Mouse (Mus musculus) urinary bladder, adult 18-20 months (tissue): ENCODE measurements at regions not wholly inside any gene's neighbourhood (a gene's known extent, or its start where the extent isn't known, plus 50 kb on each side); places are given as distances from the start of the nearest gene placed in this dataset.

ENCODE experiments used
- DNase-seq, 2 experiments: peaks; one replicate each; pipeline ENCODE4 v3.0.0; 2022; ENCODE audit warnings: low spot score in 2 of 2, mixed read lengths in 2 of 2

DNA sequence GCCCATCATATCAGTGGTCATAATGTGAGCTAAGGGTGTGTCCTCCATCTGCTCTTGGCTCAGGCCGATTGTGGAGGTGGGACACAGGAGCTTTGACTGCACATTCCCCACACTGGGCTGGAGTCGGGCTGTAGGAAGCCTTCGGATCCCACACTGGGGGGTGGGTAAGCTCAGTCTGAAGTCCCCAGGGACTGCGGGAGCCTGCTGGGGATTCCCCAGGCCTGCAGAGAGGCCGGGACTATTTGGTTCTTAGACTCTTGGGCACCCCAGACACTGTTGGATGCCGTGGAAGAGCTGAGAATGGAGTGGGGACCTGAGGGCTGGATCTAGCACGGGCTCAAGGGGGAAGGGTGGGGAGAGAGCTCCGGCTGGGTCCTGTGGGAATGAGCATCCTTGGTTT, 547.1 kb upstream of the Nrp1 start:
- no peak for DNase-seq

DNA sequence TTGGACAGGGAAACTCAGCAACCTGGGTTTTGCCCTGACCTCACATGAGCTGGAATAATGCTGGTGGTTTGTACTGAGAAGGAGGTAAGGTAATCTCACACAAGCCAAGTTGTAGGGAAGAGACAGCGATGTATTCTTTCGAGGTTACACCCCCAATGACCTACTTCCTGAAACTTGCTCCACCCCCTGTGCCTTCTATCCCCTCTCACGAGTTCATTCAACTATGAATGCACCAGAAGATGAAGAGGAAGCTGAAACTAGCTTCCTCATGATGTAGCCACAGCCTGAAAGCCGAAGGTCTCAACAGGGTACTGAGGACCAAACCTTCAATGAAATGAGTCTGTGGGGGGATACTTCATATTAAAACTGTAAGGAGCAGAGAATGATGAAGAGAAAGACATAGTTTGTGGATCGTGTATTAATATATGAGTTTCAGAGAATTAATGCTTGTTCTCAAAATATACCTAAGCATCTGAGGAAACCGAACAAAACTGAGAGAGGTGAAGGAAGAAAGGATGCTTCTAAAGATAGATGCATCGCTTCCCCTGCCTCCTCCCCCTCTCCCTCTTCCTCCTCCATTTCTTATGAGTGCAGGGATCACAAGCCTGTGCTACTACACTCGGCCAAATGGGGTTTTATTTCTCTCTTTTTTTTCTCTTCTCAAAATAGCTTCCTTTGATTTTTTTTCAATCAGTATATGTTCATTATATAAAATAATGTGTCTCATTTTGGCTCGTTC, 543.5 kb upstream of the Nrp1 start:
- DNase-seq = no peak

- DNase-seq = no peak
Measured at GRCm38 (mm10) chr8:127820741-127821170, 537.6 kb upstream of the Nrp1 start.

DNA sequence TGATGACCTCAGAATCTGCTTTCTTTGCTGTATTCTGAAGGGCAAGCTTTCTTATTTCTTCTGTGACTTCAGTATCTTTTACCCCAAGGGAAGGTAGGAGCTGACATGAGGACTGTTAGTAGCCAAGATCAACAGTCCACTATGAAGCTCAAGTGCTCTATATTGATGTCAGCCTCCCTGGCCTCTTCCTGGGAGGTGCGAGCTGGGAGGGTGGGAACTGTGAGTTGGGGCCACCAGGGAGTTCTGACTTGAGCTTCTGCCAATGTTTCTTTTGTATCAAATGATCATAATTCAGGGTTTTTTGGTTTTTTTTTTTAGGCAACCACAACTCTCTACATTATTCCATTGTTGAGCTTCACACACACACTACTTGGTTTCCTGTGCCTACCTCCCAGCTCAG, 536.8 kb upstream of the Nrp1 start:
- DNase-seq = no peak

- DNase-seq = no peak
Measured at GRCm38 (mm10) chr8:127825041-127825440, 533.4 kb upstream of the Nrp1 start.

- no peak for DNase-seq
Measured at GRCm38 (mm10) chr8:127827826-127828225, 530.6 kb upstream of the Nrp1 start.

DNA sequence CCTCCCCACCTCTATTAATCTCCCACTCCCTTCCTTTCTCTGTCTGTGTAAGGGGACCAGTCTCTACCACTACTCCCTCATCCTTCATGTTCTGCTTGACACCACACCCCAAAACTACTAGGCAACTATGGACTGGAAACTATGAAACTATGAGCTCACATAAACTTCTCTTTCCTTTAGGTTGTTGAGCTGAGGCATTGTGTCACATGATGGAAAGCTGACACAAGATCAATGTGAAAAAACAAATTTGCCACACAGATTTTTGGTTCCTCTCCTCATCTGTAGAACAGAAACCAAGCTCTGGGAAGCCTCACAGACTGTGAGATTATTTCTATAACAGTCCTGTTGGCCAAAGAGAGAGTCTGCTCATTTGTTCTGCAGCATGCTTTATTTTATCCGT, 528.7 kb upstream of the Nrp1 start:
- DNase-seq = no peak

DNA sequence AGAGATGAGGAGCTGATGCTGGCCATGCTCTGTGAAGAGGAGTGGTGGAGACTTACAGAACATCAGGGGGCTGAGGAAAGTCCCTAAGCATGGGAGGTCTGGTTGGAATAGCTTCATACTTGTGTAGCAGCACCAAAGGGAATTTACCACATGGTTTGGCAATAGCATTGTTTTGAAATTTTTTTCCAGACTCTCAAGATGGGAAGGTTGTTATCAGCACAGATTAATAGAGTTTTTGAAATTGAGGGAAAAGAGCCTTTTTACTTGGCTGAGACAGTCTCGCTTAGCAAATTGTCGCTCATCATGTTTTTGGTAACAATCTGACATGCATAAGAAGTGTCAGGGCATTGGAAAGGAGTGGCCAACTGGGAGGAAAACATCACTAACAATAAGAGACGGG, 524.4 kb upstream of the Nrp1 start:
- no peak for DNase-seq

- DNase-seq = no peak
Measured at GRCm38 (mm10) chr8:127836410-127837206, 521.8 kb upstream of the Nrp1 start.

- no peak for DNase-seq
Measured at GRCm38 (mm10) chr8:127838311-127838710, 520.1 kb upstream of the Nrp1 start.

DNA sequence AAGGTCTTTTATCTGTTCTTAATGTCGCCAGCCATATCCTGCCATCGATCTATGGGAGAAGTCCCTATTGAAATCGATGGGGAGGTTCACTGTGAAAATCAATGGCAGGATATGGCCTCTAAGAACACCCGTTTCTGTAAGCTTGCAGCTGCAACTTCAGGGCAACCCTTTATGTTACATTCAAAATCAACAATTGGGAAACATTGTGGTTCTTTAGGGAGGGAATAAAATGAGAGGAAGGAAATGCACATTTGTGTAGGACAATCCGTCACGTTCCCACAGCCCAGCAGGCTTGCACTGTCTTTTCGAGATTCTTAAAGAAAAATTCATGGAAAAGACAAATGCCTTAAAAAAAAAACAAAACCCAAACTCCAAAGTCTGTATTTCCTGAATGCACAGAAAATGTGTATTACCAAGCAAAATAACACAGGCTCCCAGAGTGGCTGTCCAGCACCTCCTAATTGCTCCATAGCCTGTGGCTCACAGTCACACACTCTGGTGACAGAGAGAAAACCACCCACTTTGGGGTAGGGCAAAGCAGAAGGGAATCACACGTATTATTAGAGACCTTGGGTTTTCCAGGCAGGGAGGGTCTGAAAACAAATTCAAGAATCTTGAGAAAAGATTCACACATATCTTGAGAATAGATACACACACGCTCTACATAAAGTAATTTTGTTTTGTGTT, 510.9 kb upstream of the Nrp1 start:
- no peak for DNase-seq

GRCm38 (mm10) chr8:127849926-127850325, 508.5 kb upstream of the Nrp1 start:
- DNase-seq = no peak

DNA sequence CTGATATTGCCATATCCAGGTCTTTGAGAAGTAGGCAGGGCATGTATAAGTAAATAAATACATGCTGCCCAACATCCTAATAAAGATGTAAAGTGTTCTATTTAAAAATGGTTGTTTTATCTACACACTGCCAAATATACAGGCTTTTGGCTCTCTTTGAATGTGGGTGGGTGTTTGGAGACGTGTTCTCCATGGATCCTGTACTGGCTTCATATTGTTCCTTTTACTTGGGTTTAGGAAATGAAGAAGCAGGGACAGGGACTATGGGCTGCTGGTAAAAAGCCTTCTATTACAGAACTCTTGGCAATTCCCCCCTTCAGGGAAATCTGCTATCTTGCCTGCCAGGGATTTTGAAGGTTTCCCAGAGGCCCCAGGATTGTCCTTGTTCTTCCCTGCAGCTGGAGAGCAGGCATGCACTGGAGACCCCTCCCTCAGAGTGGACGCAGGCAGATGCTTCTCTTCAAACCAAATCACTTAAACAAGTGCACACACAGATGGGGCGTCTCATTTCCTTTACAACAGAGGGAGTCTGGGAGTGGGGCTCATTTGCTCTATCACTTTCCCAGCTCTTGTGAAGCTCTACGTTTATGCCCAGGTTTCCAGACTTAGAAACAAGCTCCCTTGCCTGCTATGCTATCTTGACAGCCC, 502.6 kb upstream of the Nrp1 start:
- DNase-seq = peak in 1 of 2 experiments; percentile 11

DNA sequence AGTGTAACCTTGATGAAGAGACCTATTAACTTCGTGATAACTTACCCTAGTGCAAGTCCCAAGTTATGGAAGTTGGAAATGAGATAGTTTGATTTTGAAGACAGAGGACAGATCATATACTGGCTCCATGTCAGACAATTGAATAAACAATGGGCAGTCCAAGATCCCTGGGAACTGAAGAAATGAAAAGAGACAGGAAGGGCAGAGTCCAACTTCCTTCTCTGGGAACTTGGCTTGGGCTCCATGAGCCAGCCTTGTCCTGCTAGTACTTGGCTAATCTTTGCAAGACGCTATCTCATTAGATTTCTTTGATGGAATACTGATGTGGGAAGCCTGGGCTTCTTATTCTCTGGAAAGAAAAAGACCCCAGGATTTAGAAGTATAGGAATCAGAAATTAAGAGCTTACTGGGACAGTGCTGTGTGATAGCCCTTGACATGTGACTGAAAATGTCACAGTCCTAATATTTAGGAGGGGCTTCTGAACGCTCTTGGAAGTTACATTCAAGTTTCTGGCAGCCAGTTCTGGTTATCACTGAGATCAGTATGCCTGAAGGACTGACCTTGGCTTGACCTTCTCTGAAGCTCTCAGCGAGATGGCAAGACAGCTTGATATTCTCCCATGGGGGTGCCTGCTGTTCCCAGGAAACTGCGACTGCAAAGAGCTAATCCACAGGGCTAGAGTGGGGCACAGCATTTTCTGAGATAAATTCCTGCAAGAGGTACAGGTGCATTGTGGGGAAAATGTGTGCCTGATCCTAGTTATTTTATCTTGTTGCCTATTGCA, 501.9 kb upstream of the Nrp1 start:
- DNase-seq = no peak

DNA sequence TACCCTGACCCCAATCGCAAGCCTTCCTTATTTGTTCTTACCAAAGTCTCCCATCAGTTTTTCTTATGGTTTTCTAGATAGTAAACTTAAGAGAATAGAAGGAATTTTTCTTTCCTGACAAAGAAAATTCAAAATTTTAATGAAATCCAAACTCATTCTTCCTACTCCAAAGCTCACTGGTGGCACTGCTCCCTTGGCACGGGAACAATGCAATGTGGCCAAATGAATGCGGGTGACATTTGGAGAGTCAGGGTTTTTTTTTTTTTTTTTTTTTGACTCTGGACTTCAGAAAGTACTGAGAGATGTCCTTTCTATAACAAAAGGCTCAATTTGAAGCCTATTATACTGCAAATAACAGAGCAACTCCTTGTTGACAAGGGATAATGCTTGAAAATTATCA, 499.4 kb upstream of the Nrp1 start:
- DNase-seq = no peak

DNA sequence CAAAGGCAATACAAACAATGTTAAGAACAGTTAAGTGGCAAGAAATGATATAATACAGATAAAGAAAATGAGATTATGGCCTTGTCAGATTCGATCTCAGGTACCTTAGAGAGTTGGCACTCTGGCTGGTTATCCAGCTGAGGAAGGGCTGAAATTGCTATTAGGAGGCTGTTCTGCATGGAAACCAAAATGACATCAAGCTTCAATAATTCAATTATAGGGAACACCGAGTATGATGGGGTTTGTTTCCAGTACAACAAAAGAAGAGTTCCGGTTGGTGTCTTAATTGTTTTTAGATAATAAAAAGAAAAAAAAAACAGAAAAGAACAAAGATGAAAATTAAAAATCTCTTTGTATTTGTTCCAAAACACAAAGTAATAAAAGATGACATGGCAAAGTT, 498.0 kb upstream of the Nrp1 start:
- DNase-seq = no peak

DNA sequence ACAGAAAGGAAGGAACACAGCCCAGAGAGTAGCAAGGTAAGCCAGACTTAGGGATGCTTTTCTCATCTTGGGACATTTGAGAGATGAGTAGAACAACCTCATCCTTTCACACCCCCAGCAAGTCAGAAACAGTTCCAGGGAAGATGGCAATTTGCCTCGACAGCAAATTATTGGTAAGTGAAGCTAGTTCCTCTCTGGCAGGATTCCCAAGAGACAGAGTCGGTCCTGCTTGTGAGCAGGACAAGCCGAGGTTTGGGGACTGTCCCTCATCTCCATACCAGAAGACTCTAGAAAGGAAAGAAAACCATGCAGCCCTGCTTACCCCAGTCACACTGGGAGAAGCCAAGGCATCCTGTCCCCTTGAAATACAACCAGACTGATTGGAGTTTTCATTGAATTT, 497.5 kb upstream of the Nrp1 start:
- DNase-seq = no peak

DNA sequence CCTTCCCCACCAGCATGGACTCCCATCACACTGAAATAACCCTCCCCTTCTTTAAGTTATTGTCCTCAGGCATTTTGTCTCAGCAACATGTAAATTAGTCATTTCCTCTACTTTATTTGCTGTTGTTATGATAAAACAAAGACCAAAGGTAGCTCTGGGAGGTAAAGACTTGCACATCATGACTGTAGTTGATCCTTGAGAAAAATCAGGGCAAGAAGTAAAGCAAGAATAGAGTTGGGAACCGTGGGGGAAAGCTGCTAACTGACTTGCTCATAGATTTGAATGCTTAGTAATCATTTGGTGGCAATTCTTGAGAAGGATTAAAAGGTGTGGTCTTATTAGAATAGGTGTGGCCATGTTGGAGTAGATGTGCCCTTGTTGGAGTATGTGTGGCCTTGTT, 473.8 kb upstream of the Nrp1 start:
- DNase-seq = no peak

DNA sequence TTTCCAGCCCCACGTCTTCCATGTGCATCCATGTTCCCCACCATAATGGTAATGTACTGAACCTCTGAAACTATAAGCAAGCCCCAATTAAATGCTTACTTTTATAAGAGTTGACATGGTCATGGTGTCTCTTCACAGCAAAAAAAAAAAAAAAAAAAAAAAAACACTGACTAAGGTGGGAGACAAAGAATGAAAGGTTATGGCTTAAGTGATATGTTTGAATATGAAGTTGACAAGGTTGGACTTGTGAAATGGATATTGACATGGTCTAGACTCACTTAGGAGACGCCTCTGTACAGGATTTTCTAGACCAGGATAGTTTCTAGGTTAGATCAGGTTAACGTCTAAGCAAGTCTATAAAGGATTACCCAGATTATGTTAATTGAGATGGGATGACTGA, 473.2 kb upstream of the Nrp1 start:
- no peak for DNase-seq

- DNase-seq = no peak
Measured at GRCm38 (mm10) chr8:127885831-127886230, 472.6 kb upstream of the Nrp1 start.

DNA sequence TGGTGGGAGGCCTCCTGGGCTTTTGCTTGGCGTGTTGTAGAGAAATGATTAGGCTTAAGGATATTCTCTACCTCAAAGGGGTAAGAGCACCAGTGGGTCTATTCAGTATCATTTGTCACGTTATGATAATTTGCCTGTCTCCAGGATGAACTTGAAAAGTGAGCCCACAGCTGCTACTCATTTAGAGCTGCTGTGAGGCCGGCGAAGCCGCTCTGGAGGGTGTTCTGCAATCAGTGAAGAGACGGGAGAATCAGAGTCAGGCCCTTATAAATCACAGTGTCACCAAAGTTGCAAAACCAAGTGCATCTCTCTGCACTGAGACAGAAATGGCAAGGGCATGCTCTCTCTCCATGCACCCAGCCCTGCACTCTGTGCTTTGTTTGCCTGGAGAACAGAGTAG, 467.7 kb upstream of the Nrp1 start:
- no peak for DNase-seq
